Mouse (Mus musculus) spleen, adult 2 months (tissue): Measurements from ENCODE around the gene Hpd.

Source experiments
- CTCF ChIP-seq: fragments of 200-500 bp; IDR thresholded peaks from 2 replicates; pipeline ENCODE4 v1.5.1; 2011; ENCODE audit warnings: mild to moderate bottlenecking, inconsistent platforms; ENCODE audit not compliant: insufficient read depth, insufficient read length, insufficient replicate concordance; ENCODE audit errors: extremely low read depth
- POLR2A ChIP-seq: fragments of 200-500 bp; IDR thresholded peaks from 2 replicates; pipeline ENCODE4 v1.6.1; 2011; ENCODE audit warnings: low read depth, low read length, inconsistent platforms

DNA sequence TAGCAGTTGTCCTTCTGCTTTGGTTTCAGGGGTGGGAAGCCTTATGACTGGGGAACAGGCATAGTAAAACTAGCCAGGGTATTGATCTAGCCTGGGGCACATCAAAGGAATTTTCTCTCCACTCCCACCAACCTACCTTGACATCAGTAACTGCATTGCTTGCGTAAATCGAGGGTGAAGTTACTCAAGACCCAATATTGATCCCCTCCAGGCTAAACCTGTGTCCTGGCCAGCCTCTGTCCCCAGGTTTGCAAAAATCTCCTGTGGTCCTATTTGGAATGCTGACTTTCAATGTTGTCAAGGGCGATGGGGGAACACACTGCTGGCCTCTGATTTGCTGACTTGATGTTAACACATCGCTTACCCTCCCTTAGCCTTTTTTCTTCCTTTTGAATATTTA, 14.2 kb upstream of the Hpd start:
- TF ChIP-seq POLR2A (no peak), CTCF (no peak)
